ENCODE assay signal across 26 mouse cellular contexts in the genomic region with DNA sequence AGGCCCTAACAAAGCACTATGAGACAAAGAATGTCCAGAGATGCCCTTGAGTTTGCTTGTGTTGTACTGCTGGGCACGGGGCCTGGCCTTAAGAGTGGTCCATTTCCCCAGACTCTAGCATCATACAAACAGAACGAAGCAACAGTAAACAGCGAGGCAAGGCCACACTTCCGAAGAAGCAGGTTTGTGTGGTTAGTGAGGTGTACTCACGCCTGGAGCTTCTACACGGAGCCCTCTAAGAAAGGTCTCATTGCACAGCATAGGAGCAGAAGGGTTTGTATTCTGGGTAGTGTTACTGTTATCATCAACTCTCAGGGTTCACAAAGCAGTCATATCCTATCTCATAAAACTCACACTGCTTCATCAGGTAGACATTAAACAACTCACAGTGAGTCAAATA.
"Had no signal": no experiment of that assay in that cellular context is flagged by ENCODE, and none has a peak within 500 bp of the region (broad histone marks: within the 10 kb centered on the region; RNA-seq: fewer than 3 reads in every experiment).

No protein-coding gene starts in this region.

- H3K27ac ChIP-seq: left cerebral cortex, adult 2 months; limb, embryonic 10.5 days; limb, embryonic 12.5 days; limb, embryonic 13.5 days; limb, embryonic 15.5 days; liver, embryonic 12.5 days; liver, embryonic 13.5 days; liver, embryonic 14.5 days; liver, embryonic 15.5 days; lung, embryonic 15.5 days; macrophage; midbrain, embryonic 10.5 days; midbrain, embryonic 12.5 days; midbrain, embryonic 13.5 days had no signal

- H3K4me3 ChIP-seq: left cerebral cortex, adult 2 months; limb, embryonic 10.5 days; limb, embryonic 12.5 days; limb, embryonic 13.5 days; limb, embryonic 15.5 days; liver, embryonic 12.5 days; liver, embryonic 13.5 days; liver, embryonic 15.5 days; lung, embryonic 15.5 days; megakaryocyte, embryonic 14.5 days; midbrain, embryonic 10.5 days; midbrain, embryonic 12.5 days; midbrain, embryonic 13.5 days; myocyte had no signal

- ATAC-seq: liver, embryonic 12.5 days; liver, postnatal 0 days; lung, postnatal 0 days; midbrain, embryonic 13.5 days; midbrain, embryonic 16.5 days had no signal

- H3K9me3 ChIP-seq: limb, embryonic 10.5 days; limb, embryonic 12.5 days; limb, embryonic 13.5 days; limb, embryonic 15.5 days; liver, embryonic 12.5 days; liver, embryonic 13.5 days; liver, embryonic 15.5 days; lung, embryonic 15.5 days; midbrain, embryonic 10.5 days; midbrain, embryonic 12.5 days; midbrain, embryonic 13.5 days had no signal

- H3K4me1 ChIP-seq: limb, embryonic 10.5 days; liver, embryonic 13.5 days; liver, embryonic 15.5 days; lung, embryonic 15.5 days; midbrain, embryonic 10.5 days; midbrain, embryonic 12.5 days; midbrain, embryonic 13.5 days had no signal

- H3K36me3 ChIP-seq: limb, embryonic 10.5 days; limb, embryonic 12.5 days; limb, embryonic 13.5 days; limb, embryonic 15.5 days; liver, embryonic 12.5 days; liver, embryonic 13.5 days; liver, embryonic 15.5 days; lung, embryonic 15.5 days; midbrain, embryonic 10.5 days; midbrain, embryonic 12.5 days; midbrain, embryonic 13.5 days had no signal

- H3K27me3 ChIP-seq: limb, embryonic 12.5 days; limb, embryonic 13.5 days; limb, embryonic 15.5 days; liver, embryonic 12.5 days; liver, embryonic 13.5 days; liver, embryonic 15.5 days; lung, embryonic 15.5 days; megakaryocyte, embryonic 14.5 days; midbrain, embryonic 12.5 days; midbrain, embryonic 13.5 days had no signal

- DNase-seq: left cerebral cortex, postnatal 4 days; liver; liver, embryonic 13.5 days; liver, postnatal 0 days; lung, adult 18-20 months; lung, adult 2 months; lung, postnatal 4 days had no signal

- H3K4me2 ChIP-seq: limb, embryonic 12.5 days; limb, embryonic 13.5 days; limb, embryonic 15.5 days; liver, embryonic 11.5 days; liver, embryonic 12.5 days; liver, embryonic 13.5 days; liver, embryonic 15.5 days; lung, embryonic 14.5 days; lung, embryonic 15.5 days; midbrain, embryonic 12.5 days; midbrain, embryonic 13.5 days had no signal

- H3K9ac ChIP-seq: limb, embryonic 12.5 days; limb, embryonic 13.5 days; limb, embryonic 15.5 days; liver, embryonic 12.5 days; liver, embryonic 13.5 days; liver, embryonic 14.5 days; liver, embryonic 15.5 days; liver, postnatal 0 days; lung, embryonic 14.5 days; lung, embryonic 15.5 days; midbrain, embryonic 12.5 days; midbrain, embryonic 13.5 days had no signal
